Mouse (Mus musculus) embryo, embryonic 9.5 days (tissue): ENCODE data around the gene Ric8b.

ENCODE experiments used
- DNase-seq: peaks from one replicate; pipeline ENCODE4 v3.0.0-alpha.2; 2017; ENCODE audit errors: extremely low spot score

Ric8b gene

DNA sequence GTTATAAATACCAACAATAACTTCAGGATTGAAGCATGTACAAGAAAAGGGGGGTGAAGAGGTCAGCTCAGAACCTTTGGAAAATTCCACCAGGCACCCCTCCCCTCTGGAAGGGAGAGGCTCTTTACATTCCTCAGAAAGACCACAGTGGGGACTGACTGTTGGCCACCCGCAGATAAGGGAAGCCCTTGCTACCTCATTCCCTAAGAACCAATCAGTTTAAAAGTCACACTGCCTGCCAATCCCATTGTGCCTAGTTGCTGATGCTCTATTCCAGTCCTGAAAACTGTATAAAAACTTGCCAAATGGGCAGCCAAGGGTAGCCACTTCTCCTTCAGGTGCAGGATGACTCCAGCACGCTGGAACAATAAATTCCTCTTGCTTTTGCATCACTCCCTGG is 137.5 kb downstream of the Ric8b start:
- no peak for DNase-seq
